ENCODE assay signal across 7 mouse cellular contexts in the genomic region with DNA sequence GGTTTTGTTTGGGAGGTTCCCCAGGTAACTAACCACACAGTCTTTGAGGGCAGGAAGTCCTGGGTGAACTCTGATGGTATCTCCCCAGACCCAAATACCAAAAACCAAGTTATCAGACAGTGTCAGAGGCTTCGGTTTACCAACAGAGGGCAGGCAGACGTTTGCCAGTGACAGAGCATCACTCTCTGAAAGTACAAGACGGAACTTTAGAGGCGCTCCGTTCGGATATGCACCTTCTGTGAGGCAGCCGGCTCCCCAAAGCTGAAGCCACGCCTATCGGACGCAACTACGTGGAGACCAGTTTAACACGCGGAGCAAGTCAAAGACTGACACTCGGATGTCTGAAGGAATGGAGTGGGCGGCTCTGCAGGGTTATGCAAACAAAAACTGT. TPM values are rescaled to one million over a fixed set of nuclear protein-coding genes. Genes with fewer than 3 reads are reported as not detected.
DNase-seq lines count a peak whose midpoint lies in the region; ATAC-seq and TF ChIP-seq lines count a peak whose summit lies in the region.

No protein-coding gene starts in this region.

- no peak overlapping the region for H3K9ac ChIP-seq in neural tube, embryonic 15.5 days (replicated peaks)
- no peak overlapping the region for H3K9ac ChIP-seq in embryonic facial prominence, embryonic 15.5 days
- 0 out of 2 replicates have a peak overlapping the region, but pooled peaks have one; percentile 2 for H3K9ac ChIP-seq in liver, adult 2 months (ENCODE audit: low read depth, low read length)

- WGBS in neural tube, embryonic 15.5 days = 43% methylated on average over 15 of the region's 15 CpGs
- 20% methylated on average over 15 of the region's 15 CpGs for WGBS in embryonic facial prominence, embryonic 15.5 days
- WGBS in liver, adult 2 months = 36% methylated on average over 15 of the region's 15 CpGs

- H3K4me3 ChIP-seq in neural tube, embryonic 15.5 days (replicated peaks) = no peak overlapping the region
- H3K4me3 ChIP-seq in embryonic facial prominence, embryonic 15.5 days (replicated peaks) = no peak overlapping the region
- H3K4me3 ChIP-seq in liver, adult 2 months (ENCODE audit: insufficient read depth, low read depth, low read length) = no peak overlapping the region

- no peaks in the 10 kb centered on the region for H3K79me2 ChIP-seq in liver, adult 2 months (ENCODE audit: control insufficient read depth, insufficient read depth, low read length)

- H3K9me3 ChIP-seq in neural tube, embryonic 15.5 days (replicated peaks) = no peaks in the 10 kb centered on the region
- no peaks in the 10 kb centered on the region for H3K9me3 ChIP-seq in embryonic facial prominence, embryonic 15.5 days (replicated peaks)

- no peak for TF ChIP-seq POLR2A in liver, adult 2 months (IDR thresholded peaks at IDR 0.05; ENCODE audit: extremely low read depth, insufficient read depth, low read length)

- TF ChIP-seq CTCF in liver, adult 2 months (IDR thresholded peaks at IDR 0.05; ENCODE audit: low read depth, low read length) = no peak; the same call in 1 of the 2 replicates

- H3K4me2 ChIP-seq in neural tube, embryonic 15.5 days = peak overlapping the region; percentile 17; the same call in 1 of the 2 replicates
- H3K4me2 ChIP-seq in embryonic facial prominence, embryonic 15.5 days (replicated peaks) = peak overlapping the region; percentile 30; the same call in 1 of the 2 replicates

- no peak for ATAC-seq in neural tube, embryonic 15.5 days (ENCODE audit: low FRiP score)
- ATAC-seq in embryonic facial prominence, embryonic 15.5 days (ENCODE audit: insufficient number of reproducible peaks, low FRiP score, low TSS enrichment, low read depth) = no peak

- peaks cover 12% of the 10 kb centered on the region for H3K4me1 ChIP-seq in neural tube, embryonic 15.5 days
- peaks cover 15% of the 10 kb centered on the region for H3K4me1 ChIP-seq in embryonic facial prominence, embryonic 15.5 days
- peaks cover 12% of the 10 kb centered on the region for H3K4me1 ChIP-seq in liver, adult 2 months (ENCODE audit: control insufficient read depth, insufficient read depth, low read length)

- DNase-seq in neural tube, embryonic 10.5 days (ENCODE audit: extremely low spot score, low spot score) = no peak
- DNase-seq in liver, adult 2 months (ENCODE audit: extremely low read depth, low read depth, low spot score) = no peak
- DNase-seq in thymus, postnatal 25 days = peak; percentile 22
- no peak for DNase-seq in ovary, postnatal 10 days (ENCODE audit: low spot score)
- no peak for DNase-seq in layer of hippocampus, postnatal 10 days (ENCODE audit: low spot score in 2 of 2)

- H3K27ac ChIP-seq in neural tube, embryonic 15.5 days (replicated peaks) = no peak overlapping the region
- 0 out of 2 replicates have a peak overlapping the region, but pooled peaks have one; percentile 12 for H3K27ac ChIP-seq in embryonic facial prominence, embryonic 15.5 days (replicated peaks)
- peak overlapping the region; percentile 28 for H3K27ac ChIP-seq in liver, adult 2 months (replicated peaks; ENCODE audit: insufficient read depth, low read depth, low read length)

- H3K27me3 ChIP-seq in neural tube, embryonic 15.5 days (replicated peaks) = peaks cover 11% of the 10 kb centered on the region
- no peaks in the 10 kb centered on the region for H3K27me3 ChIP-seq in embryonic facial prominence, embryonic 15.5 days
- H3K27me3 ChIP-seq in liver, adult 2 months (ENCODE audit: control insufficient read depth, insufficient read depth, low read length) = no peaks in the 10 kb centered on the region

- H3K36me3 ChIP-seq in neural tube, embryonic 15.5 days = no peaks in the 10 kb centered on the region
- no peaks in the 10 kb centered on the region for H3K36me3 ChIP-seq in embryonic facial prominence, embryonic 15.5 days
- H3K36me3 ChIP-seq in liver, adult 2 months (ENCODE audit: control insufficient read depth, insufficient read depth, low read length) = no peaks in the 10 kb centered on the region

RNA-seq across cellular contexts. Expression of a gene that starts 3.0 kb away (rescaled TPM):
- polyA plus RNA-seq in neural tube, embryonic 15.5 days (2015; fragmentation: Nextera tagmentation; extraction: Ambion mirVana) = 1.2 and 4.1 TPM in 2 replicates
- polyA plus RNA-seq in embryonic facial prominence, embryonic 15.5 days (2015; fragmentation: Nextera tagmentation; extraction: Ambion mirVana) = 9.5 TPM in 2 replicates
- total RNA-seq in liver, adult 2 months (2014; rRNA removed) = 9.5 and 10.1 TPM in 2 replicates
- 3.7 and 4.1 TPM in 2 replicates for polyA plus RNA-seq in liver, adult 2 months (2012; rRNA removed)
- 1 to 10 TPM; 4.7 to 5.3 TPM for total RNA-seq in layer of hippocampus, postnatal 10 days (2021)
